8 mouse cellular contexts compared by ENCODE assay signal in the genomic region with DNA sequence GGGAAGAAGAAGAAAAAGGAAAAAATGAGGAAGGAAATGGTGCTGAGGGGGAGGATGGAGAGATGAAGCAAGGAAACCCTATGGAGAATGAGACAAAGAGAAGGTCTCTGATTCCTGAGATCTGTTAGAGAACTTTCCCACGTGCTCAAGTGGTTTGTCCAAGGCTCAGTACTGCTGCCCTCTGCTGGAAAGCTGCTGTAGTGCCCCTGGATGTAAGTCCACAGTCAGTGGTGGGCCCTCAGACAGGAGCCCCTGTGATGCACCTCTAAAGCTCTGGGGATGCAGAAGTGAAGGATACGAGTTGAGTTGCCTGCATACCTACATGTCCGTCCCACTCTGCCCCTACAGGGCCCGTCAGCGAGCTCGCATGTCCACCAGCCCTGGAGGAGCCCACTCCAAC. TPM values are rescaled to one million over a fixed set of nuclear protein-coding genes. Genes with fewer than 3 reads are reported as not detected.
DNase-seq lines count a peak whose midpoint lies in the region; ATAC-seq and TF ChIP-seq lines count a peak whose summit lies in the region.

No protein-coding gene starts in this region.

- no peak overlapping the region for H3K4me3 ChIP-seq in liver, embryonic 14.5 days (ENCODE audit: insufficient read depth in 1 of 2, low read depth in 2 of 2, low read length in 2 of 2)
- no peak overlapping the region for H3K4me3 ChIP-seq in neural tube, embryonic 14.5 days (ENCODE audit: low read depth, low read length)

- TF ChIP-seq EP300 in liver, embryonic 14.5 days (IDR thresholded peaks at IDR 0.05; ENCODE audit: low read depth) = no peak

- peak; percentile 91 for TF ChIP-seq CTCF in liver, embryonic 14.5 days (IDR thresholded peaks at IDR 0.05; ENCODE audit: low read depth)

- H3K36me3 ChIP-seq in liver, embryonic 14.5 days (replicated peaks; ENCODE audit: control insufficient read depth, insufficient read depth, low read depth) = no peaks in the 10 kb centered on the region
- no peaks in the 10 kb centered on the region for H3K36me3 ChIP-seq in neural tube, embryonic 14.5 days (ENCODE audit: control insufficient read depth, insufficient read depth, low read length)

- H3K4me1 ChIP-seq in liver, embryonic 14.5 days (replicated peaks; ENCODE audit: control insufficient read depth in 2 of 2, insufficient read depth in 2 of 2, low read length in 1 of 2) = peaks cover 0 to 7% of the 10 kb centered on the region in 2 experiments; a peak in 2 of 4 replicates
- no peaks in the 10 kb centered on the region for H3K4me1 ChIP-seq in neural tube, embryonic 14.5 days (ENCODE audit: control insufficient read depth, insufficient read depth, low read length)

- H3K27ac ChIP-seq in liver, embryonic 14.5 days = no peak overlapping the region
- no peak overlapping the region for H3K27ac ChIP-seq in neural tube, embryonic 14.5 days (ENCODE audit: low read depth, low read length)

- peak; percentile 61 to 75 for DNase-seq in left cerebral cortex, adult 18-20 months (ENCODE audit: low spot score in 2 of 2)
- DNase-seq in left cerebral cortex, adult 11 months (ENCODE audit: low spot score) = no peak
- DNase-seq in brain, adult 2 months (ENCODE audit: low read depth, low spot score) = peak; percentile 75
- DNase-seq in kidney, adult 8-10 months = peak; percentile 57 to 81
- DNase-seq in liver, embryonic 14.5 days (ENCODE audit: low read depth in 3 of 3, low spot score in 3 of 3) = peak in 1 of 3 experiments; percentile 19
- peak; percentile 22 to 34 for DNase-seq in thymus, adult 18-20 months

- no peak overlapping the region for H3K4me2 ChIP-seq in liver, embryonic 14.5 days (ENCODE audit: low read depth)
- no peak overlapping the region for H3K4me2 ChIP-seq in neural tube, embryonic 14.5 days (ENCODE audit: low read depth, low read length)

- H3K27me3 ChIP-seq in liver, embryonic 14.5 days (ENCODE audit: control insufficient read depth, insufficient read depth, low read length) = no peaks in the 10 kb centered on the region
- no peaks in the 10 kb centered on the region for H3K27me3 ChIP-seq in neural tube, embryonic 14.5 days (ENCODE audit: control insufficient read depth, insufficient read depth, low read length)

- H3K9ac ChIP-seq in liver, embryonic 14.5 days (replicated peaks) = no peak overlapping the region
- no peak overlapping the region for H3K9ac ChIP-seq in neural tube, embryonic 14.5 days (replicated peaks; ENCODE audit: low read depth, low read length)

- peak; percentile 74; the same call in 1 of the 2 replicates for ATAC-seq in frontal cortex, adult (ENCODE audit: low TSS enrichment)
- ATAC-seq in liver, embryonic 14.5 days (ENCODE audit: insufficient read depth) = no peak
- peak; percentile 29; the same call in 1 of the 2 replicates for ATAC-seq in neural tube, embryonic 14.5 days (ENCODE audit: low read depth)

- no peaks in the 10 kb centered on the region for H3K9me3 ChIP-seq in liver, embryonic 14.5 days (ENCODE audit: control insufficient read depth, low read length)
- H3K9me3 ChIP-seq in neural tube, embryonic 14.5 days (ENCODE audit: control insufficient read depth, low read length) = no peaks in the 10 kb centered on the region

- 44% methylated on average over 6 of the region's 6 CpGs for WGBS in liver, embryonic 14.5 days (ENCODE audit: insufficient replicate concordance)
- 36% methylated on average over 6 of the region's 6 CpGs for WGBS in neural tube, embryonic 14.5 days

RNA-seq across cellular contexts. Expression of gene Arhgef18, which starts 5.5 kb away (rescaled TPM):
- total RNA-seq in left cerebral cortex, adult 18-20 months (2021) = 10 to 100 TPM; 44.0 to 48.9 TPM
- 3.4 and 3.6 TPM in 2 replicates for polyA plus RNA-seq in liver, embryonic 14.5 days (2012; rRNA removed)
- 2.0 and 2.5 TPM in 2 replicates for polyA plus RNA-seq in liver, embryonic 14.5 days (2014; fragmentation: Nextera tagmentation; extraction: Ambion mirVana)
- polyA plus RNA-seq in neural tube, embryonic 14.5 days (2014; fragmentation: Nextera tagmentation; extraction: Ambion mirVana) = 11.4 and 12.3 TPM in 2 replicates

RNA-seq across cellular contexts. Expression of gene A430078G23Rik, which starts 34.1 kb away (rescaled TPM):
- total RNA-seq in left cerebral cortex, adult 18-20 months (2021) = not detected
- 0.31 and 0.33 TPM in 2 replicates for polyA plus RNA-seq in liver, embryonic 14.5 days (2012; rRNA removed)
- polyA plus RNA-seq in liver, embryonic 14.5 days (2014; fragmentation: Nextera tagmentation; extraction: Ambion mirVana) = 0.36 and 0.85 TPM in 2 replicates
- polyA plus RNA-seq in neural tube, embryonic 14.5 days (2014; fragmentation: Nextera tagmentation; extraction: Ambion mirVana) = not detected in 2 replicates
